Mouse (Mus musculus): ENCODE measurements around the gene Rasgef1b. TPM values are rescaled to one million over a fixed set of nuclear protein-coding genes. Genes with fewer than 3 reads are reported as not detected.

Gene Rasgef1b
- polyA plus RNA-seq, 1 experiment from 2014 or later = 33.9 TPM

DNA sequence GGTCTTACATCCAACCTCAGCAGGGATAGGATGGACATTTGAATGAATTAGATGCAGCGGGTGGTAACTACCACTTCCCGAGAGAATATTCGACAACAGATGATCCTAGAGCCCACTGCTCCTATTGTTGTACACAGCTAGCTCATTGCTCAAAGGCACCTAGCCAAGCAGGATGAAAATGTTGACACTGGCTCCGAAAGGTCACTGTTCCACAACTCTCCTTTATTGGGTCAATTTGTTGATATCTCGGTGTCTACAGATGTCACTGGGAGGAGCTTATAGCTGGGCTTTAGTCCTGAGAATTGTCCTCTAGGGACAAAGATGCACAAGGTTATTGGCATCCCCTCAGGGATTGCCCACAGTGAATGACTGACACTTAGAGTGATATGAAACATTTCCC is 108.1 kb downstream of the Rasgef1b start:
- H3K9ac ChIP-seq (replicated peaks; ENCODE audit: low read depth) = no peak overlapping the region
- no peak overlapping the region for H3K27ac ChIP-seq (ENCODE audit: low read length)
- H3K27me3 ChIP-seq (replicated peaks; ENCODE audit: insufficient read depth, low read length) = no peaks in the 10 kb centered on the region
- no peaks in the 10 kb centered on the region for H3K36me3 ChIP-seq (ENCODE audit: insufficient read depth, low read length)
- WGBS = 90% methylated on average over 5 of the region's 5 CpGs
- H3K4me3 ChIP-seq (ENCODE audit: low read depth, low read length) = no peak overlapping the region
- no peak overlapping the region for H3K4me2 ChIP-seq (replicated peaks; ENCODE audit: low read depth, low read length)
- no peaks in the 10 kb centered on the region for H3K4me1 ChIP-seq (ENCODE audit: insufficient read depth, low read depth, low read length)
- no peak for TF ChIP-seq EP300 (IDR thresholded peaks at IDR 0.05)
- no peak for TF ChIP-seq CTCF (IDR thresholded peaks at IDR 0.05)
- DNase-seq (ENCODE audit: low spot score) = no peak
- no peaks in the 10 kb centered on the region for H3K9me3 ChIP-seq (ENCODE audit: low read length)
- no peak for ATAC-seq

DNA sequence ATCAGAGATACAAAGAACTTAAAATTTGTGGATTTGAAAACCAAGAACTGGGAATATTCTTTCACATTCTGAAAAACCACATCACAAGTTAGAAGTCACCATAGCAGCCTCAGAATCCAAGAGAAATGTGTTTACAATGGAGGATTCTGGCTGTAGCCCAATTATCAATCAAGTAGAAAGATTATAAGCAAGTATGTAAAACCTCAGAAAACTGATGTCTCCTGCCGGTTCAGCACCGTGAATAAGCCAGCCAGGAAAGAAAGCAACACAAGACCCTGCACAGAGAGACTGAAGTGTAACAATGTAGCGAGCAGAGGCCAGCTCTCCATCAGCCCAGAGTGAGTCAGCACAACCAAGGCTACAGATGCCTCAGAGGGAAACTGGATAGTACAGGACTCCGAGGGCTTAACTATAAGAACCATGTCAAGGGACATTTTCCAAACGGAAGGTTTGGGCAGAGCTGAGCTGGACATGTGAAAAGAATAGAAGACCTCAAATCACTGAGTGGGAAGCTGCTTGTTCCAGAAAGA is 111.5 kb downstream of the Rasgef1b start:
- TF ChIP-seq CTCF (IDR thresholded peaks at IDR 0.05) = no peak
- no peaks in the 10 kb centered on the region for H3K9me3 ChIP-seq (ENCODE audit: low read length)
- WGBS = 25% methylated on average over 5 of the region's 5 CpGs
- DNase-seq (ENCODE audit: low spot score) (no peak), ATAC-seq (no peak)
- no peak overlapping the region for H3K9ac ChIP-seq (replicated peaks; ENCODE audit: low read depth)
- H3K27ac ChIP-seq (ENCODE audit: low read length) = no peak overlapping the region
- H3K27me3 ChIP-seq (replicated peaks; ENCODE audit: insufficient read depth, low read length) = no peaks in the 10 kb centered on the region
- H3K4me2 ChIP-seq (replicated peaks; ENCODE audit: low read depth, low read length) = no peak overlapping the region
- no peak overlapping the region for H3K4me3 ChIP-seq (ENCODE audit: low read depth, low read length)
- no peaks in the 10 kb centered on the region for H3K36me3 ChIP-seq (ENCODE audit: insufficient read depth, low read length)
- H3K4me1 ChIP-seq (ENCODE audit: insufficient read depth, low read depth, low read length) = no peaks in the 10 kb centered on the region

DNA sequence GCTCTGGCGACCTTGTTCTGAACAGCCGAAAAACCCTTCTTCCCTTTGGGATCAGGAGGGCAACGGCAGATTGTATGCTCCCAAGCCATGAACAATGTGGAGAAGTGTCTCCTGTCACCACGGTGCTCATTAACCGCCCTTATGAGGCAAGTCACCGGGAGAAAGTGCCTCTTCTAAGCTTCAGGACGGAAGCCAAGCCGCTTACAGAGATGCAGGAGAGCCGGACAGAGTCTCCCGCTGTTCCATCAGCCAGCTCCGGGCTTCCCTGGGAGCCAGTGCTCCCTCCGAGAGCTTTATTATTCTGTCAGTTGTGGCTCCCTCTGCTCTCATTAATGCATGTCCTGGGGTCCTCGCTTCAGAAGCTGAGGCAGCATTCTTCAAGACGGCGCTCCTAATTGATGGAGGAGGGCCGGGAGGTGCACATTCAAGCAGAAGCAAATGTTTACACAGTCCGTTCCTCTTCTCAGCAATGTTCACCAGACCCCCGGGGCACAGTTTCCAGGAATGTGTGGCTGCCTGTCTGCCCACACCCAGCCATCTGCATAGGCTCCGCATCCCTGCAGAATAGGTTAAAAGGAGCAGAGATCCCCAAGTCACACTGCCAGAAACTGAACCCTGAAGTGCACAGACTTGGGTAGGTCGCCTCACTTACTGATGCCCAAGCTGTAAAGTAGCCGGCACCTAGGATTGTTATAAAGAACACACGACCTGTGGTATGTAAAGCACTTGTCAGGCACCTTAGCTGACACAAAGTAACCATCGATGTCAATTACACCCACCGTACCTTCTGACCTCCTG is 115.3 kb downstream of the Rasgef1b start:
- WGBS = 4% methylated on average over 24 of the region's 24 CpGs
- Histone ChIP-seq H3K4me3 (ENCODE audit: low read depth, low read length) (no peak overlapping the region), H3K27me3 (replicated peaks; ENCODE audit: insufficient read depth, low read length) (no peaks in the 10 kb centered on the region), H3K9me3 (ENCODE audit: low read length) (no peaks in the 10 kb centered on the region), H3K4me1 (ENCODE audit: insufficient read depth, low read depth, low read length) (no peaks in the 10 kb centered on the region), H3K9ac (replicated peaks; ENCODE audit: low read depth) (no peak overlapping the region), H3K27ac (ENCODE audit: low read length) (no peak overlapping the region), H3K36me3 (ENCODE audit: insufficient read depth, low read length) (no peaks in the 10 kb centered on the region), H3K4me2 (replicated peaks; ENCODE audit: low read depth, low read length) (no peak overlapping the region)
- no peak for ATAC-seq
- no peak for TF ChIP-seq CTCF (IDR thresholded peaks at IDR 0.05)
- no peak for TF ChIP-seq EP300 (IDR thresholded peaks at IDR 0.05)
- no peak for DNase-seq (ENCODE audit: low spot score)

DNA sequence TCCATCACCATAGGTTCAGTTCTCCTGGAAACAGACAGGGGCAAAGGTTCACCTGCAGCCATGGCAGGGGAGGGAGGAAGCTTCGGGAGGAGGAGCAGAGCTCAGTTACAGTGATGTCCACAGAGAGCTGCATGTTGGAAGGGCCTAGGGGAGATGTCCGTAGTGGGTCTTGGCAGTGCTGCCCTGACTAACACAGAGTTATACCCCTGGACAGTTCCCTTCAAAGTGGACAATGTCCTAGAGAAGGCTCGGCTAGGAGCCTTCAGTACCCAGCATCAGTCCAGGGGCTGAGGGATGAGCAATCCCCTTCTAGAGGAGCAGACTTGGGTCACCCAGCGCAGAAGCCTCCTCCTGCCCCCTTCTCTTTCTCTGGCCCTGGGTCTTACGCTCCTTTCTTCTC is 121.3 kb downstream of the Rasgef1b start:
- 60% methylated on average over 5 of the region's 5 CpGs for WGBS
- Histone ChIP-seq H3K4me3 (ENCODE audit: low read depth, low read length) (no peak overlapping the region), H3K27me3 (replicated peaks; ENCODE audit: insufficient read depth, low read length) (no peaks in the 10 kb centered on the region), H3K27ac (ENCODE audit: low read length) (no peak overlapping the region), H3K4me1 (ENCODE audit: insufficient read depth, low read depth, low read length) (no peaks in the 10 kb centered on the region), H3K36me3 (ENCODE audit: insufficient read depth, low read length) (no peaks in the 10 kb centered on the region), H3K4me2 (replicated peaks; ENCODE audit: low read depth, low read length) (no peak overlapping the region), H3K9ac (replicated peaks; ENCODE audit: low read depth) (no peak overlapping the region), H3K9me3 (ENCODE audit: low read length) (no peaks in the 10 kb centered on the region)
- TF ChIP-seq CTCF (IDR thresholded peaks at IDR 0.05) (no peak), EP300 (IDR thresholded peaks at IDR 0.05) (no peak)
- ATAC-seq = no peak
- DNase-seq (ENCODE audit: low spot score) = no peak

DNA sequence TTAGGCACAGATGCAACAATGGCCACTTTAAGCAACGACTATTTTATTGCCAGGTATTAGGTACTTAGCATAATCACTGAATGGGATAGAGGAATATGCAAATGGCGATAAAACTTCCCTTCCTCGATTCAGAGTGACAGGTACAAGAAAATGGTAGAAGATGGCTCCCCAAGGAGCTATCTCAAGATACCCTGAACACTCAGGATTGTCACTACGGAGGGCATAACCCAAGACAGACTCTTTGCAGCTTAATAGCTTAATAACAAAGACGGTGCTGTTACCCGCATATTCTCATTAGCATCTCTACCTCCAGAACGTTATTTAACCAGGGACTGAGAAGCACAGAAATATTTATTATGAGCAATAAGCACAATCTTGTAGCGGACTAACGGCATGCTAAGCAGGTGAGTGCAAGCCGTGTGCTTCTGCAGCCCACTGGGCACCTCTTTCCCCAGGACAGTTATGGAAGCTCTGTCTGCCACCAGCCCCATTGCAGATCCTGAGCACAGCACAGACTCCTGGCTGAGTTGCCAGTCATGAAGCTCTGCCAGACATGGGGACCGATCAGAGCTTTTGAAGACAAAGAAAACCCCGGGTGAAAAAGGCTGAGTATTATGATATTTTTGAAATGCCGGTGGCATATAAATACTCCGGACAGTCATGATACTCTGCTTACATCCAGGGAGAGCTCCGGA is 122.6 kb downstream of the Rasgef1b start:
- ATAC-seq (no peak), DNase-seq (ENCODE audit: low spot score) (no peak)
- H3K4me3 ChIP-seq (ENCODE audit: low read depth, low read length) = no peak overlapping the region
- TF ChIP-seq CTCF (IDR thresholded peaks at IDR 0.05) = no peak
- TF ChIP-seq EP300 (IDR thresholded peaks at IDR 0.05) = no peak
- H3K27ac ChIP-seq (ENCODE audit: low read length) = no peak overlapping the region
- H3K4me2 ChIP-seq (replicated peaks; ENCODE audit: low read depth, low read length) = no peak overlapping the region
- no peak overlapping the region for H3K9ac ChIP-seq (replicated peaks; ENCODE audit: low read depth)
- H3K9me3 ChIP-seq (ENCODE audit: low read length) = no peaks in the 10 kb centered on the region
- no peaks in the 10 kb centered on the region for H3K27me3 ChIP-seq (replicated peaks; ENCODE audit: insufficient read depth, low read length)
- H3K36me3 ChIP-seq (ENCODE audit: insufficient read depth, low read length) = no peaks in the 10 kb centered on the region
- WGBS = 81% methylated on average over 15 of the region's 15 CpGs
- H3K4me1 ChIP-seq (ENCODE audit: insufficient read depth, low read depth, low read length) = no peaks in the 10 kb centered on the region

DNA sequence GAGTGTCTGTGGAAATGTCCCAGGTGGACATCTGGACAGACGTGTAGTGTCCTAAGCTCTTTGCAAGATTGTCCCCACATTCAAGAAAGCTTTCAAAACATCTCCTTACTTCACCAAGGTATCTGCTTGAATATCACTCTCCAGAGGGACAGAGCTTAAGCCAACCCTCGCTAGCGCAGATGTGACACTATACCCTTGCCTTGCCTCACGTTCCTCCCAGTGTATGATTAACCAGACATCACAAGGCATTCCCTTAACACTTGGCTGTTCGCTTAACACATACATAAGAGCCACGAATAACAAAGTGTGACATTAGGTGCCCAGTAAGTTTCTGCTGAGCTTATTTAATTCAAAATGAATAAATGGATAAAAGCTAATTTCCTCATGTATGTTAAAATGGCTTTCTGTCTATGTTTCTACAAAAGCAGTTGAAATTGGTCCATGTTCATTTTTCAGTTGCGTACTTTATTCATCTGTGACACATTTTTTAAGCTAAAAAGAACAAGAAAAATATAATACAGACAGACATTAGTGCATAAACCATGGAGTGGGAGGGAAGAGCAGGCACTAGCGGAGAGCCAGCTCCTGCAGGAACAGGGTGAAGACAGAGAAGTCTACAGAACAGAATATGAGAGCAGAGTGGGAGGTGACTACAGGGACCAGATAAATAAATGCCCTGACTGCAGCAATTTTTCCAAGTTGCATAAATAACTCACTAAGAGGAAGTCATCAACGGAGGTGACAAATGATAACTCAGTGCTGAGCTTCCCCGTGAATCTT is 126.4 kb downstream of the Rasgef1b start:
- Histone ChIP-seq H3K36me3 (ENCODE audit: insufficient read depth, low read length) (no peaks in the 10 kb centered on the region), H3K4me2 (replicated peaks; ENCODE audit: low read depth, low read length) (no peak overlapping the region), H3K4me3 (ENCODE audit: low read depth, low read length) (no peak overlapping the region), H3K9me3 (ENCODE audit: low read length) (no peaks in the 10 kb centered on the region), H3K27me3 (replicated peaks; ENCODE audit: insufficient read depth, low read length) (no peaks in the 10 kb centered on the region), H3K27ac (ENCODE audit: low read length) (no peak overlapping the region), H3K4me1 (ENCODE audit: insufficient read depth, low read depth, low read length) (no peaks in the 10 kb centered on the region), H3K9ac (replicated peaks; ENCODE audit: low read depth) (no peak overlapping the region)
- no peak for TF ChIP-seq CTCF (IDR thresholded peaks at IDR 0.05)
- TF ChIP-seq EP300 (IDR thresholded peaks at IDR 0.05) = no peak
- DNase-seq (ENCODE audit: low spot score) = no peak
- no peak for ATAC-seq
- WGBS = 45% methylated on average over 10 of the region's 10 CpGs

Data from lung, postnatal 0 days (tissue).